Mouse (Mus musculus) layer of hippocampus, adult 8-10 months (tissue): ENCODE measurements around the gene Uhrf1. TPM values are rescaled to one million over a fixed set of nuclear protein-coding genes. Genes with fewer than 3 reads are reported as not detected.
"Not testable (repeated sequence)": the region's sequence is repeated elsewhere in the genome, so short reads cannot be mapped to it uniquely, and the experiment has no call there.

Experiments
- DNase-seq, 2 experiments: peaks; one replicate each; pipeline ENCODE4 v3.0.0; 2022; ENCODE audit warnings: low spot score in 2 of 2
- total RNA-seq, 4 experiments: library from RNA; stranded (reverse); gene quantifications; 2 replicates each; pipeline ENCODE4 v1.2.4; 2022

Gene Uhrf1
- total RNA-seq: 1 to 10 TPM in 3 of 4 experiments, under 1 TPM in 1; 0.77 to 2.5 (median 1.6) TPM

DNA sequence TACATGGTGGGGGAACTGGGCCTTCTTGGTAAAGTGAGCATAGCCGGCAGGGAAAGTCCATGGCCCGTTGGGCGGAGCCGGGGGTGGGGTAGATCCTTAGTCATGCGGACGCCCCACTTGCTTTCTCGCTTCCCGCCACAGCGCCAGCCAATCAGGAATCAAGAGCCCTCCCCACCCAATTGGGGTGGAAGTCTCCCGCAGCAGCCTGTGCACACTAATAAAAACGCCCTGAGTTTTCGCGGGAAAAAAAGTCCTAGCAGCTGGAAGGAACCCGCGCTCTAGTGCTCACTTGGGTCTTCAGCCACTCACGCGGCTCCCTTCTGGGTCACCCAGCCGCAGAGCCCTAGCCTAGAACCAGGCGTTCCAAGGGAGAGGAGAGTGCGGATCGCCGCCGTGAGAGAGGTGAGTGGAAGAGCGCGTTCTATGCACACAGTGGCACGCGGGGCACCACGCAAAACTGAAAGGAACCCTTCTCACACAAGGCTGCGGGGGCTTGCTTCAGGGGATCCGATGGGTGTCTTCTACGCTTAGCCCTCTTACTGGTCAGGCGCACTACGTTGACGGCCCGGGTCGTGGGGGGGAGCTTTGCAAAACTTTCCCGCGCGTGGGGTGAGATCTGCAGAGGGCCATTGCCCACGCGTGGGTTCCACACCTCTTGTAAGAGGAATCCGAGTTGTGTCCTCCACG, at the start of gene Uhrf1:
Gene Uhrf1, plus strand, starts transcription at position 162 of the 687 bp plus-strand sequence.
- no peak for DNase-seq

DNA sequence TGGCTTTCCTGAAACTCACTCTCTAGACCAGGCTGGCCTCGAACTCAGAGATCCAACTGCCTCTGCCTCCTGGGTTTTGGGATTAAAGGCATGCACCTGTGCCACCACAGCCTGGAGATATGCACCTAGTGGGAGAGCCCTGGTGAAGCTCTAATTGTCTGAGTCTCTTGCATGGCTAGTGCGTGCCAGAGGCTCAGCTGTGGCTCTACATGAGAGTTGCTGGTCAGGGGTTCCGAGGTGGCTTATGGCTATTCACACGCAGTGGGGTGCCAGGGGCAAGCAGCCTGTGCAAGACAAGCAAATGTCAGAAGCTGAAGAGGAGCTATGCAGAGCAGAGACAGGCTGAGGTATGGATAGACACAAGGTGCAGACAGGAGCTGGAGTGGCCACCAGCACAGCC, 48.4 kb upstream of the Uhrf1 start:
- DNase-seq: no peak

DNA sequence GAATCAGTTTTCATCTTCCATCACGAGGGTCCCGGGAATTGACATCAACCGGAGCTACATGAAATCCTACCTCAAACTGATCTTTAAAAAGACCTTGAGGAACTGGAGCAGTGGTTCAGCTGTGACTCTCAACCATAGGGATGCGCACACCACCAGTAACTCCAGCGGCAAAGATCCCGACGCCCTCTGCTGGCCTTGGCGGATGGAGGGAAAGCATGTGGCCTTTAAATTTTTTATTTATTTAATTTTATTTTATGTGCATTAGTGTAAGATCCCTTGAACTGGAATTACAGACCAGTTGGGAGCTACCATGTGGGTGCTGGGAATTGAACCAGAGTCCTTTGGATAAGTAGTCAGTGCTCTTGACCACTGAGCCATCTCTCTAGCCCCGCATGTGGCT, 47.7 kb upstream of the Uhrf1 start:
- DNase-seq: peak; percentile 68 to 72

DNA sequence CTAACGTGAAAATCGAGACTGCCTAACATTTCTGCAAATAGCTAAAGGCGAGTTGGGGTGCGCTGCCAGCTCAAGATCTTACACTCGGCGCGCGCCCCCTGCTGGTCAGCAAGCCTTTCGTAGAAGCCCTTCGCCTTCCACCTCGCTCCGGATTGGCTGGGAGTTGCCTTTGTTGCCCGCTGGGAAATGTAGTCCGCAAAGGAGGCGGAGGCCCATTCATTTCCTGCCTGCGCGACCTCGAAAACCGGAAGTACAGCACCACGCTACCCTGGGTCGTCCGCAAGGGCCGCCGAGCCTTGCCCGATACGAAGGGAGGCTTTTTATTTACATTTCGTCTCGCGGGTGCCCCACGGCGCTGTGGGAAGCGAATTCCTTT, 47.3 kb upstream of the Uhrf1 start:
- peak; percentile 98 to 99 for DNase-seq

DNA sequence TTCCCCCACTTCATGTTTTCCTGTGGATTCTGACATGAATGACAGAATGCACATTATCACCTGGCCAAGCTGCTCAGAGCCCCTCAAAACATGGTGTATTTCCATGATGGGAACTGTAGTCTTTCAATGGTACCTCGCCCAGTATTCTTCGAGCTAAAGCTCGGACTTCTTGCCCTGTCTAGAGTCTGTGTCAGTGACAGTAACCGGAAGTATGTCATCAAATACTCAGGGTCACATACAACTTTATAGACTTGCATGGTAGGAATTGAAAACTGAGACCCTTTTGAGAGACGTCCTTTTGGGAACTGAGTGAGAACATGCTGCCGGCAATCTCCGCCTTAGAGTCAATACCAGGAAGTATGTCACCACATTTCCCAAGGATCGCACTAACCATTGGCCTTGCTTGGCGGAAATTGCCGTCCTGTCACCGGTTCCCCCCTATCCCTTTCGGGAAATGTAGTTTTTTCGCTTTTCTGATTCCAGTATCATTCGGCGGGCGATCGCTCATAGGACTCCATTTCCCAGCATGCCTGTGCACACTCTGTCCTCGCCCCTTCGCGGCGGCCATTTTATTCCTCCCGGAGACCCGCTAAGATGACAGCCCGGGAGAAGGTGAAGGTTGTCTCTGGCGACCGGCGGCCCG, 46.8 kb upstream of the Uhrf1 start, which contains the start of gene Fem1a:
Gene Fem1a, plus strand, starts transcription at position 572 of the 643 bp plus-strand sequence.
- DNase-seq: peak; percentile 97

DNA sequence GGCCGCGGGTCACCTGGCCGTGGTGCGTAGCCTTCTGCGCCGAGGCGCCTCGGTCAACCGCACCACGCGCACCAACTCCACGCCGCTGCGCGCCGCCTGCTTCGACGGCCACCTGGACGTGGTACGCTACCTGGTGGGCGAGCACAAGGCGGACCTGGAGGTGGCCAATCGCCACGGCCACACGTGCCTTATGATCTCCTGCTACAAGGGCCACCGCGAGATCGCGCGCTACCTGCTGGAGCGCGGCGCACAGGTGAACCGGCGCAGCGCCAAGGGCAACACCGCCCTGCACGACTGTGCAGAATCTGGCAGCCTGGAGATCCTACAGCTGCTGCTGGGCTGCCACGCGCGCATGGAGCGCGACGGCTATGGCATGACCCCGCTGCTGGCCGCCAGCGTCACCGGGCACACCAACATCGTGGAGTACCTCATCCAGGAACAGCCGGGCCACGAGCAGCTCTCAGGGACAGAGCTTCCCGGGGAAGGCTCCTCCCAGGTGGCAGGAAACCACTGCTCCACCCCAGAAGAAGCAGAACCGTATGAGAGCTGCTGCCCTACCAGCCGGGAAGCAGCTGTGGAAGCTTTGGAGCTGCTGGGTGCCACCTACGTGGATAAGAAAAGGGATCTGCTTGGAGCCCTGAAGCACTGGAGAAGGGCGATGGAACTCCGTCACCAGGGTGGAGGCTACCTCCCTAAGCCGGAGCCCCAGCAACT, 45.8 kb upstream of the Uhrf1 start:
- peak in 1 of 2 experiments; percentile 50 for DNase-seq

DNA sequence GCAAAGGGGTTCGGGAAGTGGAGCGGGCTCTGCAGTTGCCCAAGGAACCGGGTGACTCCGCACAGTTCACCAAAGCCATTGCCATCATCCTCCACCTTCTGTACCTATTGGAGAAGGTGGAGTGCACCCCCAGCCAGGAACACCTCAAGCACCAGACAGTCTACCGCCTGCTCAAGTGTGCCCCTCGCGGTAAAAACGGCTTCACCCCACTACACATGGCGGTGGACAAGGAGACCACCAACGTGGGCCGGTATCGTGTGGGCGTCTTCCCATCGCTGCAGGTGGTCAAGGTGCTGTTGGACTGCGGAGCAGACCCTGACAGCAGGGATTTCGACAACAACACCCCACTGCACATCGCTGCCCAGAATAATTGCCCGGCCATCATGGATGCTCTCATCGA, 44.9 kb upstream of the Uhrf1 start:
- DNase-seq: not testable (repeated sequence)

DNA sequence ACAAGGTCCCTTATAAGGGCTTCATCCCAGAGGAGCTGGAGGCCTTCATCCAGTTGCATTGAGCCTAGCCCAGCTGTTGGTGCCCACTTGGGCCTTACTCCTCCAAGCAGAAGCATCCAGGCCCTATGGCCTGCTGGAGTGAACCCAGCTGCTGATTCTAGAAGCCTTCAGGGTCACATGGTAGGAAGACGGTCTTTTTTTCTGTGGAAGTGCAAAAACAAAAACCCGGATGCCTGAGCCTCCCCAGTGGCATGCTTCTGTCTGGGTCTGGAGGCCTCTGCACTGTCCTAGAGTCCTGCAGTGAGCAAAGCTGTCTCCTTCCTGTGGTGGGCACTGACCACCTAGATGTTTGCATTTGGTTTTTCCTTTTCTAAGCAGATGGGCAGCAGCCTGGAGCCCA, 44.3 kb upstream of the Uhrf1 start:
- DNase-seq: not testable (repeated sequence)

DNA sequence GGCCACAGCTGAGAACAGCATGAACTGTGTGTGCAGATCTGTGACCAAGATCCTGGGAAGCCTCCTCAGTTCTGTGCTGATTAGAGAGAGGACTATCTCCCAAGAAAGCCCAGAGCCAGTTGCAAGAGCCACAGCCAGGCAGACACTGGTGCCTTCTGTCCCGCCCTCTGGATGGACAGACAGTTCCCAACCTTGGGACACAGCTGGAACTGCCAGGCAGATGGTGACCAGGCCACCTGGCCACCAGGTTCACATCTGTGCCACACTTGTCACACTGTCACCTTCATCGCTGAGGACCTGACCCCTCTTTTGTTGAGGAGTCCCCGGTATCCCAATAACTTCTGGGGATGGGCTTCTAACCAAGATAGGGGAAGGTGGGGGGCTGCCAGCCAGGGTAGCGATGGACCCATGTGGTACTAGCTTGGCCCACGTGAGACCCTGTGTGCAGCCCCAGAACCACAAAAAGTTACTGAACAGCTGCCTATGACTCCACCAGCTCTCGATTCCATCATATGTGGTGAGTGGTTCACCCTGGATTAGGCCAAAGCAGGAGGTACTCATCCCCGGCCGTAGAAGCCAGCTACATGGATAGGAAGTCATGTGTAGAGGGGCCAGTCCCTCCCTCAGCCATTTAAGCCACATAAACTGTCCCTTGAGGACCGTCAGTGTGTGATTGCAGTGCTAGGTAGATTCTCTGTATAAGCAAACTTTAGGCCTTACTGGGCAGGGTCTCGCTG, 43.7 kb upstream of the Uhrf1 start:
- no peak for DNase-seq

DNA sequence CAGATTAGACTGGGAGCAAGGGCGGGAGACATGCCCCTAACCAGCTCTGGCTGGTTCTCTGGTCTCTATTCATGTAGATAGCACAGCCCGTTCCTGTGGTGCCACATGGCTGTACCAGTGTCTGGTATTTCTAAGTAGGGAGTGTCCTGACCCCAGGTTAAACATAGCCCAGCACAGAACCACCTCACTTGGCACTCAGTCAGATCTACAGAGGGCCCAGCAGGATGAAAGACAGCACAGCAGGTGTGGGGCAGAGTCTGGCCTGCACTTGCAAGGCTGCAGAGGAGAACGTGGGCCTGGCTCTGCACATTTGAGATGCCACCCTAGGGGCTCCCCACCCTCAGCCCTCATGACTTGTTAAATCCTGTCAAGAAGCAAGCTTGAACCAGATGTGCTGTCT, 42.0 kb upstream of the Uhrf1 start:
- no peak for DNase-seq

DNA sequence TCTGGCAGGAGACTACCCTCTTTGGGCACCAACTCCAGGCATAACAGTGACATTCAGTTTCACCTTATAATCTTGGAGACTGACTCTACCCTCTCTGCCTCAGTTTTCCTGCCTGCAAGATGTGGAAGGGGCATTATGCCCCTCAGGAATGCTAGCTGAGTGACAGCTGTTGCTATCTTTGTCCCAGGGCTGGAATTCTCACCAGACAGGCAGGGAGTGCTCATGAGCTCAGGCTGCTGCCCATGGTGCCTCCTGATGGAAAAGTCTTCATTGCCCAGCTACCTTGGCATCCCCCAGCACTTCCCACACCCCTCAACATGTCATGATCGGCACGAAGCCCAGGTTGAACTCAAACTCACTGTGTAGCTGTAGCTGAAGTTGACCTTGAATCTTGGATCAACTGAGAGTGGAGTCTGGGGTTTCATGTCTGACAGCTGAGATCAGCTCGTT, 40.5 kb upstream of the Uhrf1 start:
- no peak for DNase-seq

DNA sequence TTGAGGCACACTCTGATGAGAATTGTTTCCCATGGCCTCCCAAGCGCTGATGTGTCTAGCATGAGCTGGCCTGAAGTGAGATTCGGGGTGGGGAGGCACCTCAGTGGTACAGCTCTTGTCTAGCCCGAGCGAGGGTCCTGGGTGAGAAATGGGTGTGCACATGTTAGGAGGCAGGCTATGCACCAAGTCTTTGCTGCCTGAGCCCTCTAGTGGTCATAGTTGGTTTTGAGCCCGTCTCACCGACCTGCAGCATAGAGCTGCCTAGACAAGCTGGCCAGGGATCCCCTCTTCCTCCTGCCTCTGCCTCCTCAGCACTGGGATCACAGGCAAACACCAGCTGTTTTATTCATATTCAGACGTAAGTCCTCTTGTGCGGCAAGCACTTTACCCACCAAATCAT, 39.1 kb upstream of the Uhrf1 start:
- peak; percentile 71 to 79 for DNase-seq

DNA sequence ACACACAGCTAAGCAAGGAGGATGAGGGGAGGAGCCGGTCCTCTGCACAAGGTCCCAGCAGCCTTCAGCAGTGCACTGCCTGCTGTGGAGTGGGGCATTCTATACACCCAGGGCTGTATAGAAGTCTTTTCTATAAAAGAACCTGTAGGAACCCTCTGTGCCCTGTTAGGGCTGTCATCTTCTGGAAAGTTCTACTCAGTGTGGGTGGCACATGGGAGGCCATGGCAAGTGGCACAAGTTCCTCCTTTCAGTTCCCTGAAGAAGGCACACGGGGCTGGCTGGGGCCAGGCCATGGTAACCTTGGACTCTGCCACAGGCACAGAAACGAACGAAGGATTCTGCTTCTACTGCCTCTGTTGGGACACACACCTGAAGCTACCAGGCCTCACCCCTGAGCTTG, 38.1 kb upstream of the Uhrf1 start:
- DNase-seq: no peak

DNA sequence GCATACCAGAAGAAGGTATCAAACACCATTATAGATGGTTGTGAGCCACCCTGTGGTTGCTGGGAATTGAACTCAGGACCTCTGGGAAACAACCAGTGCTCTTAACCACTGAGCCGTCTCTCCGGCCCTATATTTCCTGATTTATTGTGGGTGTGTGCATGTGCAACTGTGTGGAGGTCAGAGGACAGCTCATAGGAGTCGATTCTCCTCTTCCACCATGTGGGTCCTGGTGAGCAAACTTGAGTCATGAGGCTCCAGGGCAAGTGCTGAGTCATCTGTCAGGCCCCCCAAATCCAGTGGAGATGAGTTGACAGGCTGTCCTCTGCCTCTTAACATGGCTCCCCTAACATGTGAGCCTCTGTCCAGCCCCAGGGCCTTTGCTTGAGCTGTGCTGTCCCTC, 37.3 kb upstream of the Uhrf1 start:
- no peak for DNase-seq

DNA sequence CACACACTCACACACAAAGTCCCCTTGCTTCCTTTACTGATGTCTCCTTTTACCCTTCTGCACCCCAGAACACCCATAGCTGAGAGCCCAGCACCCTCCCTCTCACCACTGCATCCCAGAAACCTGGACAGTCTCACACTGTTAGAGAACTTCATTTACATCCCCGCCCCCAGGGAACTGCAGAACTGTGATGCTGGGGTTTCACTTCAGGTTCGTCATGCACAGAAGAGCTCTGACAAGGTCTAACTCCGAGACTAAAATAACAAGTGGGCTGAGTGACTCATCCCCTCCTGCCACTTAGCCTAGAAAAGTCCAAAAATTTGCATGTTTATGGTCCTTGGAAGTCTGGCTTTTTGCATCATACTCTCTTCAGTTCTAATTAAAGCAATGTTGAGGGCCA, 36.9 kb upstream of the Uhrf1 start:
- DNase-seq: peak in 1 of 2 experiments; percentile 51

DNA sequence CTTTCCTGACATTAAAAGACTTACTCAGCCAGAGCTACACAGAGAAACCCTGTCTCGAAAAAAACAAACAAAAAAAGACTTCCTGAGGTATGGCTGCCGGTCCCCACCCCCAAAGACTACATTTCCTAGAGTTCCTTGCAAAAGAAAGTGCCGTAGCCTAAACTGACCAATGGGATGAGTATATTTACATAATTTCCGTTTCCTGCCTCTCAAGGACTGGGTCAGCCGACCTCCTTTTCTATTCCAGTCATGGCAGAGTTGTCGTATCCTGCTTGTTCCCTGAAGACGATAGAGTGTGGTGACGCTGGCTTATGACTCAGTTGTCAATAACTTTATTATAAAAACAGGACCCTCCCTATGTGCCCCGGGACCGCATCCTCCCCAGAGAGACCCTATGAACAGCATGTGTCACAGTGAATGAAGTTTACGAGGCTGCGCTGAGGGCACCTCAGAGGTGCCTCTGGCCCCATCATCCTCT, 33.9 kb upstream of the Uhrf1 start:
- peak; percentile 66 to 68 for DNase-seq

DNA sequence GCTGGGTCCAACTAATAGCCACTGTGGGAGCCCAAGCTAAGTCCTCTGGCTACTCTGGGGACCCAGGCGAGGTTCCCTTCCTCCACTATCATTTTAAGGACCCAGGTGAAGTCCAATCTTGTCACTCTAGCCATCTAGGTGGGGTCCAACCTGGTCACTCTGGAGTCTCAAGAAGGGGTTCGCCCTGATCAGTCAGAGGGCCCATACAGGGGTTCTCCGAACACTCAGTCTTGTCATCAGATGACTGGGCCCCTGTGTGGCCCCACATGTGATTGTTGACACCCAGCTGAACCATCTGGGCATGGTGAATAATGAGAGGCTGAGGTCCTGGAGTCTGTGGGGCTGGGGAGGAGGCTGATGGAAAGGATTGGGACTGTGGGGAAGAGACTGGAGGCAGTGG, 33.4 kb upstream of the Uhrf1 start:
- DNase-seq: no peak

DNA sequence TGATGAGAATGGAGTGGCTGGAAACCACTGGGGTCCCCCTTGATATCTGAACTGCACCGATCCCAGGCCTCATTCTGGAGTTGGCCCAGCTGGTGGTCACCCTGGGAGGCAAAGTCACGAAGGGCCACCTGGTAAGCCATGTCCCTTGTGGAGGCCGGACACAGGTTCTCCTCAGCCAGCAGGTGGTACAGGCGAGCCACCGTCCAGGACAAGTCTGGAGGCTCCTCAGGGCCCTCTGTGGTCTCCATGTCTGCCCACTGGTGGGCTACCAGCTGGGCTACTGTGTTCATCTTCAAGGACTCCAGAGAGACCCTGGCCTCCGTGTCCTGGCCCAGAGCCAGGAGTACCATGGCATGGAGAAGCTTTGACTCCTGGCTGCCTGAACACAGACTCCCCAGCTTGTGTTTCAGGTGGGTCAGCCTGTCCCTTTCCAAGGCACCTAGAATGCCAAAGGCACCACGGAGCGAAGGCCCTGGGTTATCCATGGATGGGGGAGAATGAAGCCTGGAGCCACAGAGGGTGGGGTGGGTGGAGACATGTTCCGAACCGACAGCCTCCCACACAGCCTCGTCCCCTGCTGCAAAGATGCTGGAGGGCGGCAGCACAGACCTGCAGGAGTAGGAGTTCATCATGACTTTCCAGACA, 31.4 kb upstream of the Uhrf1 start:
- DNase-seq: no peak

DNA sequence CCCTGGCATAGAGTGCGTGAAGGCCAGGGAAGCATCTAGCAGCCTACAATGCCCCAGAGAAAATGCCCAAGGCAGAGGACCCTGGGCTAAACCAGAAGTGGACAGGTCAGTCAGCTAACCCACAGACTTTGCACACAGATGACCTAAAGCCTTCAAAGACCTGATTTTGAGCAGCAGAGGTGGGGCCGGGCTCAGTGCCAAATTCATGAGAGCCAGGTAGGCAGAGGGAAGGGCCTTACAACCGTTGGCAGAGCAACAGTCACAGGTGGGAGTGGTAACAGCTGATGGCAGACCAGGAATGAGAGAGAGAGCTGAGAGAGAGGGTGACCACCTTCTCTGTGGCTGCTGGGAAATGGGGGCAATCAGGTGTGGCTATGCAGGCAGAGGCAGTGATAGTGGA, 30.5 kb upstream of the Uhrf1 start:
- DNase-seq: no peak

DNA sequence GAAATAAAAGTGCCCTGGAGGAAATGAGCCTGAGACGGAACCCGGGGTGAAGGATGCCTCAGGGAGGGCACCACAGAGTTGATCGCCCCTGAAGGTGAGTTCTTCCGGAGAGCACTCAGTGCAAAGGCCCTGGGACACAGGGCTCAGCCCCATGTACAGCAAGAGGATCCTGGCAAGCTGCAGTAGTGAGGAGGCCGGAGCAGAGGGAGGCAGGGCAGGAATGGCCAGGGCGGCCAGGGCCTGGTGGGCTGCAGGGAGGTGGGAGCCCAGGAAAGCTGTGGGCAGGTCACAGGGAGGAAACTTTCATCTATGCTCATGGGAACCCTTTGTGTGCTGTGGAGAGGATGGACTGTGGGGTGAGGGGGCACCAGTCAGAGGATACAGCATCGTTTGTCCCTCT, 29.6 kb upstream of the Uhrf1 start:
- DNase-seq: no peak

DNA sequence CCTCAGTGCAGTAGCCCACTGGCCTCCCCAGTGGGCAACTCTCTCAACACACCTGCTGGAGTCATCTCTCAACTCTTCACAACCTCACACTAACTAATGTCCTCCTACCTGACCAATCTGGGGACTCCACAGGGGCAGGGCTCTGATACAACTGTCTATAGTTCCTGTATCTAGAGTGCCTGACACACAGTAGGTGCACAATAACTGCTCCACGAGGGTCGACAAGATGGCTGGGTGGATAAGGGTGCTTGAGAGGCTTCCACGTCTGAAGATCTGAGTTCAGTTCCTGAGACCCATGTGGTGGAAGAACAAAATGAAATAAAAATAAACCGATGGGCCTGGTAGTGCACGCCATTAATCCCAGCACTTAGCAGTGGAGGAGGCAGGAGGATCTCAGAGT, 29.1 kb upstream of the Uhrf1 start:
- DNase-seq: no peak
